Mouse (Mus musculus) liver, embryonic 14.5 days (tissue): ENCODE results near the gene Zfp324.

ENCODE experiments used
- CTCF ChIP-seq: IDR thresholded peaks from 2 replicates; pipeline ENCODE4 v1.5.1; 2016; ENCODE audit warnings: antibody characterized with exemption, low read depth, control low read depth
- EP300 ChIP-seq: IDR thresholded peaks from 2 replicates; pipeline ENCODE4 v1.6.1; 2016; ENCODE audit warnings: antibody characterized with exemption, low read depth

- TF ChIP-seq CTCF (no peak), EP300 (no peak)
These were observed 42.9 kb upstream of the Zfp324 start for GRCm38 (mm10) chr7:12922729-12923128.
